Mouse (Mus musculus): ENCODE measurements around the gene Cerkl. TPM values are rescaled to one million over a fixed set of nuclear protein-coding genes. Genes with fewer than 3 reads are reported as not detected.

Cerkl gene
- polyA plus RNA-seq, 1 experiment: 0.30 TPM

- TF ChIP-seq POLR2A (IDR thresholded peaks at IDR 0.05; ENCODE audit: low read depth, low read length) (no peak), CTCF (IDR thresholded peaks at IDR 0.05; ENCODE audit: extremely low read depth, insufficient read length, insufficient replicate concordance, low read depth, low read length) (no peak)
- Histone ChIP-seq H3K36me3 (ENCODE audit: control insufficient read depth, insufficient read depth, low read length) (no peaks in the 10 kb centered on the region), H3K27me3 (ENCODE audit: control insufficient read depth, insufficient read depth, low read length) (peaks cover 41% of the 10 kb centered on the region), H3K27ac (ENCODE audit: insufficient read depth, low read depth, low read length) (no peak overlapping the region), H3K4me3 (ENCODE audit: low read depth, low read length) (no peak overlapping the region), H3K4me1 (ENCODE audit: control insufficient read depth, insufficient read depth, insufficient read length, low read length) (no peaks in the 10 kb centered on the region; the same call in 1 of the 2 replicates)
- WGBS: 21% methylated on average over 14 of the region's 14 CpGs
These were observed 3.5 kb upstream of the Cerkl start for GRCm38 (mm10) chr2:79460107-79460506.

DNA sequence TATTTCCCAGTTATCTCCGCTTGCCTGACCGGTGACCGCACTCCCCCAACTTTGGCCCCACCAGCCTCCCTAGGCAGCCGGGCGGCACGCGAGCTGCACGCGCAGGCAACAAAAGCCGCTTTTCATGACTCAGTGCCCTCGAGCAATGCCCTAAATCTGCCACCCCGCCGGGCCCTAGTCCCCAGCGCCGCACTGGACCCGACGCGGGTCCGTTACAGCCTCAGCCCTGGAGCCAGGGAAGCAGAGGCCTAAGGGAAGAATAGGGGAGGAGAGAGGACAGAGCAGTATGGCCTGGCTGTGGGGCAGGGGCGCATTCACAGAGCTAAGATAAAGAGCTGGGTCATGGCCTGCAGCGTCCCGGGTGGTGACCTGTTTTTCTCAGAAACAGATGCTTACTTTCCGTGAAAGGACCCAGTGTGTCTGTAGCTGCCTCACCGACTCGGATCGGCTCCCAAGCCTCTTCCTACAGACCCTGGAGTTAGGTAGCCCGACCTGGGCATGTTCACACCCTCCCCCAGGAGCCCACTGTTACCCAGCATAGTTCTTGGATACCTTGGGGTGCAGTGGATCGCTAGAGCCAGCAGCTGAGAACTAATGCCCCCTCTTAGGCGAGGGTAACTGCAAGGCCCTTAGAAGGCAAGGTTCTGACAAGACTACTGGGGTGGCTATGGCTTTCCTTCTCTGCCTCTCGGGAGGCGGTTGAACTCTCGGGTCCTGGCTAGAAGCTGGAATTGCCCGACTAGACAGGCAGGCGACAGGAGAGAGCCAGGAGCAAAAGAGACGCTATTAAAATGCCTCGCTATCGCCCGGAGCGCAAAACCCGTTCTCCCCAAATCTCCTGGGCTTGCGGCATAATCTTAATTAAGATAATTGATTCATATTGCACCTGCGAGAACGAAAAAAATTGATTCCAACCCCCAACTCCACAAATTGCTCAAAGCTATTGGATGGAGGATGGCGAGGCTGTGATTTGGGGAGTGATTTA lies 2.8 kb upstream of the Cerkl start:
- TF ChIP-seq POLR2A (IDR thresholded peaks at IDR 0.05; ENCODE audit: low read depth, low read length) (no peak), CTCF (IDR thresholded peaks at IDR 0.05; ENCODE audit: extremely low read depth, insufficient read length, insufficient replicate concordance, low read depth, low read length) (no peak)
- H3K4me1 ChIP-seq (ENCODE audit: control insufficient read depth, insufficient read depth, insufficient read length, low read length): no peaks in the 10 kb centered on the region; the same call in 1 of the 2 replicates
- H3K27me3 ChIP-seq (ENCODE audit: control insufficient read depth, insufficient read depth, low read length): peaks cover 45% of the 10 kb centered on the region
- no peak overlapping the region for H3K27ac ChIP-seq (ENCODE audit: insufficient read depth, low read depth, low read length)
- no peak overlapping the region for H3K4me3 ChIP-seq (ENCODE audit: low read depth, low read length)
- 7% methylated on average over 44 of the region's 44 CpGs for WGBS
- H3K36me3 ChIP-seq (ENCODE audit: control insufficient read depth, insufficient read depth, low read length): no peaks in the 10 kb centered on the region

DNA sequence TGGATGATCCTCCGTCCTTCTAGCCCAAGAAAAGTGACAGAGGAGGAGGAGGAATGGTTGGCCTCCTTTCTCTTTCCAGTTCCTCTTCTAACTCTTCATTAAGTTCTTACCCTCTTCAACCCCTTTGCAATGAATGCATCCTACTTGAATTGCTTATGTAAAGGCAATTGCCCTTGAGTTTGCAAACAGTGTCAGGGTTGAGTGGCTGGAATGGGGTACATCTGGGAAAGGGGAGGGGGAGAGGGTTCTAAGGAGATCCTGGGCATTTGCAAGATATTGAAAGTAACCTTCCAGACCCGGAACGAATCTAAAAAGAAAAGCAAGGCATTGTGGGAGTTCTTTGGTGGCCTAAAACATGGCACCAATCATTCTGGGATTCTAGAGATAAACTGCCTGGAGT lies 1.3 kb upstream of the Cerkl start:
- no peak overlapping the region for H3K27ac ChIP-seq (ENCODE audit: insufficient read depth, low read depth, low read length)
- TF ChIP-seq CTCF (IDR thresholded peaks at IDR 0.05; ENCODE audit: extremely low read depth, insufficient read length, insufficient replicate concordance, low read depth, low read length) (no peak), POLR2A (IDR thresholded peaks at IDR 0.05; ENCODE audit: low read depth, low read length) (no peak)
- peaks cover 4% of the 10 kb centered on the region for H3K4me1 ChIP-seq (ENCODE audit: control insufficient read depth, insufficient read depth, insufficient read length, low read length)
- WGBS: 24% methylated on average over 3 of the region's 3 CpGs
- no peak overlapping the region for H3K4me3 ChIP-seq (ENCODE audit: low read depth, low read length)
- H3K36me3 ChIP-seq (ENCODE audit: control insufficient read depth, insufficient read depth, low read length): no peaks in the 10 kb centered on the region
- peaks cover 52% of the 10 kb centered on the region for H3K27me3 ChIP-seq (ENCODE audit: control insufficient read depth, insufficient read depth, low read length)

GRCm38 (mm10) chr2:79457434-79457833 lies 849 bp upstream of the Cerkl start:
- WGBS: 59% methylated on average over 3 of the region's 3 CpGs
- Histone ChIP-seq H3K4me3 (ENCODE audit: low read depth, low read length) (no peak overlapping the region), H3K27me3 (ENCODE audit: control insufficient read depth, insufficient read depth, low read length) (peaks cover 52% of the 10 kb centered on the region), H3K27ac (ENCODE audit: insufficient read depth, low read depth, low read length) (no peak overlapping the region), H3K4me1 (ENCODE audit: control insufficient read depth, insufficient read depth, insufficient read length, low read length) (peaks cover 4% of the 10 kb centered on the region), H3K36me3 (ENCODE audit: control insufficient read depth, insufficient read depth, low read length) (no peaks in the 10 kb centered on the region)
- no peak for TF ChIP-seq POLR2A (IDR thresholded peaks at IDR 0.05; ENCODE audit: low read depth, low read length)
- no peak for TF ChIP-seq CTCF (IDR thresholded peaks at IDR 0.05; ENCODE audit: extremely low read depth, insufficient read length, insufficient replicate concordance, low read depth, low read length)

- no peak overlapping the region for H3K4me3 ChIP-seq (ENCODE audit: low read depth, low read length)
- H3K4me1 ChIP-seq (ENCODE audit: control insufficient read depth, insufficient read depth, insufficient read length, low read length): peaks cover 4% of the 10 kb centered on the region
- 8% methylated on average over 10 of the region's 10 CpGs for WGBS
- peaks cover 52% of the 10 kb centered on the region for H3K27me3 ChIP-seq (ENCODE audit: control insufficient read depth, insufficient read depth, low read length)
- H3K27ac ChIP-seq (ENCODE audit: insufficient read depth, low read depth, low read length): no peak overlapping the region
- H3K36me3 ChIP-seq (ENCODE audit: control insufficient read depth, insufficient read depth, low read length): no peaks in the 10 kb centered on the region
- TF ChIP-seq CTCF (IDR thresholded peaks at IDR 0.05; ENCODE audit: extremely low read depth, insufficient read length, insufficient replicate concordance, low read depth, low read length) (no peak), POLR2A (IDR thresholded peaks at IDR 0.05; ENCODE audit: low read depth, low read length) (no peak)
These were observed 939 bp downstream of the Cerkl start for GRCm38 (mm10) chr2:79455646-79456045.

GRCm38 (mm10) chr2:79454786-79455446 lies 1.7 kb downstream of the Cerkl start:
- no peaks in the 10 kb centered on the region for H3K36me3 ChIP-seq (ENCODE audit: control insufficient read depth, insufficient read depth, low read length)
- no peak overlapping the region for H3K4me3 ChIP-seq (ENCODE audit: low read depth, low read length)
- H3K4me1 ChIP-seq (ENCODE audit: control insufficient read depth, insufficient read depth, insufficient read length, low read length): peaks cover 4% of the 10 kb centered on the region
- 27% methylated on average over 15 of the region's 15 CpGs for WGBS
- TF ChIP-seq CTCF (IDR thresholded peaks at IDR 0.05; ENCODE audit: extremely low read depth, insufficient read length, insufficient replicate concordance, low read depth, low read length) (no peak), POLR2A (IDR thresholded peaks at IDR 0.05; ENCODE audit: low read depth, low read length) (no peak)
- H3K27me3 ChIP-seq (ENCODE audit: control insufficient read depth, insufficient read depth, low read length): peaks cover 49% of the 10 kb centered on the region
- no peak overlapping the region for H3K27ac ChIP-seq (ENCODE audit: insufficient read depth, low read depth, low read length)
